Mouse (Mus musculus) spleen, adult 2 months (tissue): ENCODE measurements around the gene Lingo2. TPM values are rescaled to one million over a fixed set of nuclear protein-coding genes. Genes with fewer than 3 reads are reported as not detected.
"Not testable (repeated sequence)": the region's sequence is repeated elsewhere in the genome, so short reads cannot be mapped to it uniquely, and the experiment has no call there.

Experiments used
- DNase-seq, 2 experiments: peaks; one replicate each; pipeline versions ENCODE4 v3.0.0 to v3.0.0-alpha.2; 2012 to 2021; ENCODE audit warnings: low spot score in 2 of 2, low read depth in 1 of 2
- H3K27ac ChIP-seq: fragments of 200-500 bp; 2 replicates; pipeline ENCODE4 v1.5.1; 2012; ENCODE audit warnings: low read length, inconsistent platforms; ENCODE audit not compliant: insufficient read depth
- H3K27me3 ChIP-seq: fragments of 200-500 bp; 2 replicates; pipeline ENCODE4 v1.6.1; 2012; ENCODE audit warnings: mild to moderate bottlenecking, moderate library complexity, low read length, inconsistent platforms; ENCODE audit not compliant: control insufficient read depth, insufficient read depth
- H3K36me3 ChIP-seq: fragments of 200-500 bp; 2 replicates; pipeline ENCODE4 v1.6.1; 2012; ENCODE audit warnings: mild to moderate bottlenecking, low read length, inconsistent platforms; ENCODE audit not compliant: control insufficient read depth, insufficient read depth
- H3K4me1 ChIP-seq: fragments of 200-500 bp; 2 replicates; pipeline ENCODE4 v1.6.1; 2011; ENCODE audit warnings: inconsistent platforms; ENCODE audit not compliant: control insufficient read depth, insufficient read depth, insufficient read length
- H3K4me3 ChIP-seq: fragments of 200-500 bp; 2 replicates; pipeline ENCODE4 v1.5.1; 2011; ENCODE audit warnings: mild to moderate bottlenecking, inconsistent platforms; ENCODE audit not compliant: insufficient read depth, insufficient read length; ENCODE audit errors: extremely low read depth
- CTCF ChIP-seq: fragments of 200-500 bp; IDR thresholded peaks from 2 replicates; pipeline ENCODE4 v1.5.1; 2011; ENCODE audit warnings: mild to moderate bottlenecking, inconsistent platforms; ENCODE audit not compliant: insufficient read depth, insufficient read length, insufficient replicate concordance; ENCODE audit errors: extremely low read depth
- POLR2A ChIP-seq: fragments of 200-500 bp; IDR thresholded peaks from 2 replicates; pipeline ENCODE4 v1.6.1; 2011; ENCODE audit warnings: low read depth, low read length, inconsistent platforms
- WGBS: fragments of 180-500 bp; shearing (Covaris S2); methylation state at CpG from one replicate; pipeline ENCODE4 v1.1.7; 2018; 5-methylcytosine and 5-hydroxymethylcytosine counted together
- polyA plus RNA-seq: library from polyadenylated mRNA; depleted of rRNA; stranded (reverse); fragments of >200 nt; gene quantifications from 2 replicates; pipeline ENCODE4 v1.2.3, GENCODE M21; 2012

Lingo2 gene
- polyA plus RNA-seq, 1 experiment: 0.02 TPM

DNA sequence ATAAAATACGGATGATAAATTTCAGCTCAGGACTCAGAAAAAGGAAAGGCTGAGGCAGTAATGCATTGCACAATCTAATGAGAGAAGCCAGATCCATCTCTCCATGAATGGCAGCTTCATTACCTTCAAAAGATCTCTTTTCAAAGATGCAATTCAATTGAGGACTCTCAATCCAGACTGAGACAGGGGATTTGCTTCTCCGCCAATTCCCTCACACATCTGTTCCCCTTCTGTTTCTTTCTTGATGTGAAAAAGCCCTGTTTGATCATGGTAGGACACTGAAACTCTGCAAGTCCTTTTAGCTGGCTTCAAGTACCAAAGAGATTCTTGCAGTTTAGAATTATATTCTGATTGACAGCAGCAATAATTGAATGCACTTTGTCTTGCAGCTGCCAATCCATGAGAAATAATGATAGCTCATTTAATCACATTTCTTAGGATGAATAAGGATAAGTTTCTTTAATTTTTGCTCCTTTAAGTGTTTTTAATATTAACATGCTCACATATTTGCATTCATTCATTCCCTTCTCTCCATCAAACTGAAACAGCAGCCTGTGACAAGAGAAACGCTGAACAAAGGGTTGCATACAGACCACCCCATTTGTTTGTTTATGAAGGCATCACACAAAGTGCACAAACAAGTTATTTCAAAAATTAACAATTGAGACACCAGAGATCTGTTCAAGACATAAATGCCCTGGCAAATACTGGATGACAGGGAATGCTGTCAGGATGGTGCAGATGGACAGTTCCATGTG lies 870.3 kb downstream of the Lingo2 start:
- WGBS: 87% methylated on average over 3 of the region's 3 CpGs
- H3K4me1 ChIP-seq: no peaks in the 10 kb centered on the region
- TF ChIP-seq POLR2A: no peak
- no peak for TF ChIP-seq CTCF
- no peak overlapping the region for H3K27ac ChIP-seq
- H3K36me3 ChIP-seq: no peaks in the 10 kb centered on the region
- H3K4me3 ChIP-seq: no peak overlapping the region
- H3K27me3 ChIP-seq: no peaks in the 10 kb centered on the region
- DNase-seq: no peak

DNA sequence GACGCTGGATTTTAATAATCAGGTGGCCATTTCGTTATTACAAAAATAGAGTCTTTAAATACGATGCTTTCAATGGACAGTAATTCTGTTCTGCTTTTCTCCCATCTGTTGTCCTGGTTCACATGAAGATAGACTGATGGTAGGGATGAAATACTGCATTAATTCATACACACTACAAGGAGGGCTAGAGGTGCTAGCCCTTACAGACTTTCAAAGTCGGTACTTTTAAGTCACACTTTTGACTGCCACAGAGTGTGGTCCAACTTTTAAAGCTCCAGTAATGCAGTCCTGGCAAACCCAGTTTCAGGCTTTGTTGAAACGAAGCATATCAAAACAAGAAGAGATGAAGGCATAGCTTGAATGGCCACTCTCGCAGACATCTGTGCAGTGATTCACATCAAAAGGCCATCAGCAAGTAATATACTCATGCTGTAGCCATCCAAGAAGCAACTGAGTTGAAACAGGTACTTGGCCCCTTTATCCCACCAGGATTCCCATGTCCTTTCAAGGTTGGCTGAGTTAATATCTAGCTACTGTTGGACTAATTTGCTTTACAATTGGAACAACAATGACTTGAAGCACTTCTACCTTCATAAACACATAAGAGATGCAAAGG lies 872.5 kb downstream of the Lingo2 start:
- 88% methylated on average over 6 of the region's 6 CpGs for WGBS
- DNase-seq: no peak
- Histone ChIP-seq H3K4me1 (no peaks in the 10 kb centered on the region), H3K27me3 (no peaks in the 10 kb centered on the region), H3K27ac (no peak overlapping the region), H3K4me3 (no peak overlapping the region), H3K36me3 (no peaks in the 10 kb centered on the region)
- no peak for TF ChIP-seq POLR2A
- no peak for TF ChIP-seq CTCF

DNA sequence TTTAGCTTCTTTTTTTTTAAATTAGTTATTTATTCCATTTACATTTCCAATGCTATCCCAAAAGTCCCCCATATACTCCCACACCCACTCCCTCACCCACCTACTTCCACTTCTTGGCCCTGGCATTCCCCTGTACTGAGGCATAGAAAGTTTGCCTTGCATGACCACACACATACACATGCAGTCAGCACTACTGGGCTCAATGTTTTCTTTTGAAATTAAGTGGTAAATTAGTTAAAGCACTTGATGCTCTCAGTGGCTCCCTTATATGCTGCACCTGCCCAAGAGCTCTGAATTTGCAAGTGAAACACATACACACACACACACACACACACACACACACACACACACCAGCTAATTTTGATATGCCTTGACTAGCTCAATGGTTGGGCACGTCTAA lies 886.8 kb downstream of the Lingo2 start:
- H3K27ac ChIP-seq, DNase-seq, H3K4me1 ChIP-seq, H3K4me3 ChIP-seq, H3K27me3 ChIP-seq, H3K36me3 ChIP-seq: not testable (repeated sequence)
- WGBS: 48% methylated on average over 1 of the region's 1 CpGs

DNA sequence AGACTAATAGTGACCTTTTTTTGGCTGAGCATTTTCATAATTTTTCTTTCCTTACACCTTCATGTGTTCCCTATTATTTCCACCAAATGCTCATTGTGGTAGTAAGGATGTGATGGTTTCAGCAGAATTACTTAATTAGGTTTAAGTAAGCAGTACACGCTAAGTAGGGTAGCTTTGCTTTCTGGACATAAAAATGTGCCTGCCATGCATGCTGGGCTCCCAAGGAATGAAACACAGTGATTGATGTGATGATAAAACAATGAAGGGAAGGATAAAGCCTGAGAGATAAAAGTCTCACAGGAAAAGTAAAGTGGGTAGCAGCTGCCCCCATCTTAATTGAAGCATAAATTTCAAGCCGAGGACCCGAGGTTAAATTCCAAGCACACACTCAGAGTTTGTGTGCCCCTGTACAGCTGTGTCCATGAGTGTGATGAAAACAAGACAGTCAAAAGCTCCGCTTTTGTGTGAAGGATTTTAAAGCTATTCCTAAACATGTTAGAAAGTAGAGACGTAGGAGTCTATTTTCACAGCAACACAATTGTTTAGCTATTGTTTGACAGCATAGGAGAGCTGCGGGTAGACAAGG lies 898.7 kb downstream of the Lingo2 start:
- WGBS: 72% methylated on average over 6 of the region's 6 CpGs
- DNase-seq: no peak
- no peaks in the 10 kb centered on the region for H3K4me1 ChIP-seq
- H3K4me3 ChIP-seq: no peak overlapping the region
- H3K36me3 ChIP-seq: no peaks in the 10 kb centered on the region
- no peak for TF ChIP-seq POLR2A
- no peak for TF ChIP-seq CTCF
- H3K27me3 ChIP-seq: no peaks in the 10 kb centered on the region
- no peak overlapping the region for H3K27ac ChIP-seq

DNA sequence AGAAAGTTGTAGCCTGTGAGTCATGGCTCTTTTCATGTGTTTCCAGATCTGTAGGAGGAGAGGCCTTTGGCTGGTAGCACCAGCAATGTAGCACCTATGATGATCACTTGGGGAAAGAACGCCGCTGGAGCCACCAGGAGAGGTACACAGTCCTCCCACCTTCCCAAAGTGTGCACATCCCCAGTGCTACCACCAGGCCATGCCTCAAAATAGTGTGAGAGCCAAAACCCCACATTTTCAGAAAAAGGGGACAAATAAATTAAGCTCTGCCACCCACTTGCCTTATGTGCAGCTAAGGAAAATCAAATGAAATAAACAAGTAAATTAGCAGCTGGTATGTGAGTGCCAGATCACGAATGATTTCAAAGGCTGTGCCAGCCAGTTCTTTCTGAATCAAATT lies 911.2 kb downstream of the Lingo2 start:
- Histone ChIP-seq H3K36me3 (no peaks in the 10 kb centered on the region), H3K27ac (no peak overlapping the region), H3K27me3 (no peaks in the 10 kb centered on the region), H3K4me3 (no peak overlapping the region), H3K4me1 (no peaks in the 10 kb centered on the region)
- TF ChIP-seq POLR2A: no peak
- no peak for TF ChIP-seq CTCF
- no peak for DNase-seq
- 85% methylated on average over 3 of the region's 3 CpGs for WGBS

DNA sequence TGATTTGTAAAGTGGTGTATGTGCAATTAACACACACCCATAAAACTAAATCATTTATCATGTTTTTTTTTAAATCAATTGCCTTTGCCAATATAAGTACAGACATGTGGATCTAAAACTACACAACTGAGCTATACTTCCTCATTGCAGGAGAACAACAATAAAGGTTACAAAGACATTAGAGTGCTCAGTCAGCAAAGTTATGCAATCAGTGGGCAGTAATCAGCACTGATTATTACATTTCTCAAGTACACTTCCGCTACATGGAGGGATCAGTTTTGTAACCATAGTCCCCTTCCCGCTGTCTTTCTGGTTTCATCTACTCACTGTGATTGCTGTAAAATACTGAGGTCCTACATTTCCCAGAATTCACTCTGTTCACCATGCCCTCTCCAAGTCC lies 912.8 kb downstream of the Lingo2 start:
- WGBS: 91% methylated on average over 2 of the region's 2 CpGs
- H3K4me1 ChIP-seq: no peaks in the 10 kb centered on the region
- no peaks in the 10 kb centered on the region for H3K36me3 ChIP-seq
- no peak for DNase-seq
- TF ChIP-seq CTCF (no peak), POLR2A (no peak)
- no peak overlapping the region for H3K4me3 ChIP-seq
- no peaks in the 10 kb centered on the region for H3K27me3 ChIP-seq
- H3K27ac ChIP-seq: no peak overlapping the region

DNA sequence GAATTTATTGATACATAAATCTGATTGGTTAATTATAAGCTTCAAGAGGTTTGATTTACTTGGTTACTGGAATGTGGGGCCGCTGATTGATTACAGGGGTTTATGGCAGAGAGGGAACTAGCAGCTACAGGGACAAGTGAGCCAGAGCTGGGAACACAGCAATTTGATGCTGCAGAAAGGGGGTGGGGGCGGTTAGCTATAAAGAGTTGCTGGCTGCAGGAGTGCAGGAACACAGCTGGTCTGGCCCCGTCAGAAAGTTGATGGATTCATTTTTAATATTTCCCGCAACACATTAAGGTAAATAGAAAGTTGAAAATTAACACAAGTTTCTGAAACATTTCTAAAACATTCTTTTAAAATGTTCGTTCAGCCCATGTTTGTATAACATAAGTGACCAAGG lies 919.5 kb downstream of the Lingo2 start:
- TF ChIP-seq POLR2A (no peak), CTCF (no peak)
- no peak for DNase-seq
- Histone ChIP-seq H3K4me3 (no peak overlapping the region), H3K4me1 (no peaks in the 10 kb centered on the region), H3K36me3 (no peaks in the 10 kb centered on the region), H3K27me3 (no peaks in the 10 kb centered on the region), H3K27ac (no peak overlapping the region)
- 79% methylated on average over 5 of the region's 5 CpGs for WGBS
